Mouse (Mus musculus) heart, adult 2 months (tissue): Measurements from ENCODE around the gene Olfr1443. TPM values are rescaled to one million over a fixed set of nuclear protein-coding genes. Genes with fewer than 3 reads are reported as not detected.
A peak's percentile ranks its signal among the peaks of the same experiment; 100 is the strongest.

ENCODE experiments used
- DNase-seq, 2 experiments: peaks; one replicate each; pipeline ENCODE4 v3.0.0; 2021
- H3K27ac ChIP-seq: fragments of 200-600 bp; 2 replicates; pipeline ENCODE4 v1.8.1; 2022
- H3K27me3 ChIP-seq: fragments of 200-500 bp; 2 replicates; pipeline ENCODE4 v1.6.1; 2012; ENCODE audit warnings: mild to moderate bottlenecking, low read length, inconsistent platforms, mixed read lengths; ENCODE audit not compliant: control insufficient read depth, insufficient read depth
- H3K36me3 ChIP-seq: fragments of 200-500 bp; 2 replicates; pipeline ENCODE4 v1.6.1; 2012; ENCODE audit warnings: low read length, inconsistent platforms; ENCODE audit not compliant: control insufficient read depth, insufficient read depth
- H3K4me1 ChIP-seq: fragments of 200-500 bp; 2 replicates; pipeline ENCODE4 v1.6.1; 2011; ENCODE audit warnings: low read length; ENCODE audit not compliant: control insufficient read depth, insufficient read depth
- H3K4me3 ChIP-seq: fragments of 200-600 bp; 2 replicates; pipeline ENCODE4 v1.8.1; 2022
- H3K79me2 ChIP-seq: fragments of 200-500 bp; replicated peaks from 2 replicates; pipeline ENCODE4 v1.6.1; 2012; ENCODE audit warnings: mild to moderate bottlenecking, inconsistent platforms, low read length, moderate library complexity, mixed read lengths; ENCODE audit not compliant: control insufficient read depth, insufficient read depth
- H3K9ac ChIP-seq: fragments of 200-500 bp; 2 replicates; pipeline ENCODE4 v1.6.1; 2012; ENCODE audit warnings: low read depth, mild to moderate bottlenecking, control low read depth, inconsistent platforms, low read length, mixed read lengths
- CTCF ChIP-seq: fragments of 200-600 bp; IDR thresholded peaks from 2 replicates; pipeline ENCODE4 v1.8.1; 2022; ENCODE audit warnings: antibody characterized with exemption, mild to moderate bottlenecking, moderate library complexity
- EP300 ChIP-seq: fragments of 200-500 bp; IDR thresholded peaks from 2 replicates; pipeline ENCODE4 v1.6.1; 2011; ENCODE audit warnings: low read depth, low read length, control low read depth; ENCODE audit not compliant: insufficient read depth
- POLR2A ChIP-seq: fragments of 200-500 bp; IDR thresholded peaks from 2 replicates; pipeline ENCODE4 v1.6.1; 2011; ENCODE audit warnings: mild to moderate bottlenecking, low read depth, low read length, control low read depth; ENCODE audit not compliant: insufficient read depth
- WGBS: fragments of 180-500 bp; shearing (Covaris S2); methylation state at CpG from one replicate; pipeline ENCODE4 v1.1.7; 2018; 5-methylcytosine and 5-hydroxymethylcytosine counted together
- intact Hi-C: fragments of 180-260 bp; cut with DNase I; formaldehyde crosslinking; loops from one replicate; pipeline ENCODE4 v1.15.1; 2025
- polyA plus RNA-seq: library from polyadenylated mRNA; depleted of rRNA; stranded (reverse); fragments of >200 nt; gene quantifications from 2 replicates; pipeline ENCODE4 v1.2.3, GENCODE M21; 2012; rRNA removed
- total RNA-seq, 2 experiments: library from RNA; stranded (reverse); gene quantifications; 2 replicates each; pipeline ENCODE4 v1.2.3; 2021

The Olfr1443 gene
- total and polyA plus RNA-seq, 3 experiments: not detected

DNA sequence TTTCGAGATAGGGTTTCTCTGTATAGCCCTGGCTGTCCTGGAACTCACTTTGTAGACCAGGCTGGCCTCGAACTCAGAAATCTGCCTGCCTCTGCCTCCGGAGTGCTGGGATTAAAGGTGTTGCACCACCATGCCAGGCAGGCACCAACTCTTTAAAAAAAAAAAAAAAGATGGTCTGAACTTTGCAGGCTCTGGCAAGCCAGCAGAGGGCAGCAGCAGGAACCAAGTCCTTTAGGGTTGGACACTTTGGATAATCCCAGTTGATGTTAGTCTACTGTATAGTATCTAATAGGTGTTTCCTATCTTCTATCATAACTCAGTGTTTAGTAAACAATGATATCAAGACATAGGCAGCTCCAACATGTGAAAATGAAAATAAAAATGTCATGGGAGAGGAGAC, 44.4 kb downstream of the Olfr1443 start:
- Histone ChIP-seq H3K9ac (no peak overlapping the region), H3K79me2 (no peaks in the 10 kb centered on the region), H3K4me3 (no peak overlapping the region), H3K27me3 (no peaks in the 10 kb centered on the region), H3K27ac (no peak overlapping the region), H3K4me1 (no peaks in the 10 kb centered on the region), H3K36me3 (no peaks in the 10 kb centered on the region)
- DNase-seq: peak; percentile 33 to 63
- TF ChIP-seq CTCF: peak; percentile 70
- no peak for TF ChIP-seq POLR2A
- WGBS: 53% methylated on average over 2 of the region's 3 CpGs
- intact Hi-C loops: loop anchor here (2.0 kb wide), 1 partner anchor 74 kb away; the partner anchor contains the start of genes Lpxn and Zfp91

- no peak for DNase-seq
- H3K27me3 ChIP-seq: no peaks in the 10 kb centered on the region
- H3K4me1 ChIP-seq: no peaks in the 10 kb centered on the region
- H3K4me3 ChIP-seq: no peak overlapping the region
- H3K79me2 ChIP-seq: no peaks in the 10 kb centered on the region
- WGBS: 64% methylated on average over 1 of the region's 1 CpGs
- H3K27ac ChIP-seq: no peak overlapping the region
- TF ChIP-seq POLR2A: no peak
- no peak for TF ChIP-seq EP300
- no peak for TF ChIP-seq CTCF
- no peak overlapping the region for H3K9ac ChIP-seq
- intact Hi-C loops: no loop called here
- no peaks in the 10 kb centered on the region for H3K36me3 ChIP-seq
These were observed 47.9 kb downstream of the Olfr1443 start for GRCm38 (mm10) chr19:12725851-12726250.

- no peaks in the 10 kb centered on the region for H3K79me2 ChIP-seq
- WGBS: 70% methylated on average over 1 of the region's 1 CpGs
- no peak overlapping the region for H3K27ac ChIP-seq
- DNase-seq: no peak
- H3K9ac ChIP-seq: no peak overlapping the region
- H3K4me1 ChIP-seq: no peaks in the 10 kb centered on the region; the same call in 1 of the 2 replicates
- no peak overlapping the region for H3K4me3 ChIP-seq
- H3K36me3 ChIP-seq: no peaks in the 10 kb centered on the region
- no peaks in the 10 kb centered on the region for H3K27me3 ChIP-seq
- intact Hi-C loops: no loop called here
- no peak for TF ChIP-seq POLR2A
- no peak for TF ChIP-seq EP300
- TF ChIP-seq CTCF: no peak
These were observed 53.1 kb downstream of the Olfr1443 start for GRCm38 (mm10) chr19:12731036-12731435.

DNA sequence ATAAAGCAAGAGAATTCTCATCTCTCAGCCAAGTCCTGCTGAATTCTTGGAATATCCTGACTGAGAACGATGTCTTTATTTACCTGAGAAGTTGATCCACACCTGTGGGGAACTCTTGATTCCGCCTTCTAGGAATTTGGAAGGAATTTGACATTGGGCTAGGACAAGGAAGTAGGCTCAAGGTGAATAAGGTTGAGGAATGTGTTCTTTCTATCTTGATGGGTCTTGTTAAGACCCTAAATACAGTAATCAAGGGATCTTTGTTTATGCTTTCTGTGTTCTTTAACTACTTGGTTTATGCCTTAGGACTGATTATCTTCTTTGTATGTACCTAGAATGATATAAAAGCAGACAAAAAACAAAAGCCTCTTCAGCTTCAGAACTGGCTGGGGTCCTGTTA, 54.0 kb downstream of the Olfr1443 start:
- TF ChIP-seq EP300 (no peak), POLR2A (no peak), CTCF (no peak)
- Histone ChIP-seq H3K27me3 (no peaks in the 10 kb centered on the region), H3K36me3 (no peaks in the 10 kb centered on the region), H3K27ac (no peak overlapping the region), H3K79me2 (no peaks in the 10 kb centered on the region), H3K9ac (no peak overlapping the region), H3K4me3 (no peak overlapping the region), H3K4me1 (no peaks in the 10 kb centered on the region; the same call in 1 of the 2 replicates)
- 81% methylated on average over 2 of the region's 2 CpGs for WGBS
- intact Hi-C loops: no loop called here
- DNase-seq: no peak

Other genes starting within 250 kb of the Olfr1443 start
- 1 to 10 TPM; 7.4 to 8.0 TPM for gene Mpeg1, start 217.3 kb upstream of the Olfr1443 start, total RNA-seq
- 3.5 and 4.3 TPM in 2 replicates for gene Mpeg1, start 217.3 kb upstream of the Olfr1443 start, polyA plus RNA-seq
- gene Dtx4, start 176.7 kb upstream of the Olfr1443 start, total RNA-seq: 1 to 10 TPM; 5.7 to 6.2 TPM
- gene Dtx4, start 176.7 kb upstream of the Olfr1443 start, polyA plus RNA-seq: 3.7 and 5.0 TPM in 2 replicates
- 1 to 10 TPM; 4.4 to 4.7 TPM for gene Fam111a, start 132.4 kb upstream of the Olfr1443 start, total RNA-seq
- gene Fam111a, start 132.4 kb upstream of the Olfr1443 start, polyA plus RNA-seq: 1.5 and 2.7 TPM in 2 replicates
- not detected for gene Gm4952, start 78.1 kb upstream of the Olfr1443 start, total RNA-seq
- not detected in 2 replicates for gene Gm4952, start 78.1 kb upstream of the Olfr1443 start, polyA plus RNA-seq
- not detected for gene Glyat, start 44.8 kb upstream of the Olfr1443 start, total RNA-seq
- 0.20 TPM in 1 of 2 replicates, not detected in the other for gene Glyat, start 44.8 kb upstream of the Olfr1443 start, polyA plus RNA-seq
- not detected for gene Olfr1442, start 7.7 kb upstream of the Olfr1443 start, total RNA-seq
- not detected in 2 replicates for gene Olfr1442, start 7.7 kb upstream of the Olfr1443 start, polyA plus RNA-seq
- not detected for gene Keg1, start 17.7 kb downstream of the Olfr1443 start, total RNA-seq
- 0.10 TPM in 1 of 2 replicates, not detected in the other for gene Keg1, start 17.7 kb downstream of the Olfr1443 start, polyA plus RNA-seq
- gene Cntf, start 87.5 kb downstream of the Olfr1443 start, total RNA-seq: 1 to 10 TPM in 1 of 2 experiments, under 1 TPM in 1; 0.84 to 1.5 TPM
- gene Cntf, start 87.5 kb downstream of the Olfr1443 start, polyA plus RNA-seq: 3.1 and 5.8 TPM in 2 replicates
- 10 to 100 TPM; 71.9 to 84.5 TPM for gene Zfp91, start 118.0 kb downstream of the Olfr1443 start, total RNA-seq
- 17.4 and 36.6 TPM in 2 replicates for gene Zfp91, start 118.0 kb downstream of the Olfr1443 start, polyA plus RNA-seq
- gene Lpxn, start 118.1 kb downstream of the Olfr1443 start, total RNA-seq: under 1 TPM; 0.91 to 0.97 TPM
- gene Lpxn, start 118.1 kb downstream of the Olfr1443 start, polyA plus RNA-seq: 1.1 and 1.3 TPM in 2 replicates
- not detected for gene Gm5244, start 168.6 kb downstream of the Olfr1443 start, total RNA-seq
- 0.35 TPM in 1 of 2 replicates, not detected in the other for gene Gm5244, start 168.6 kb downstream of the Olfr1443 start, polyA plus RNA-seq
- not detected for gene Olfr1444, start 179.2 kb downstream of the Olfr1443 start, total RNA-seq
- gene Olfr1444, start 179.2 kb downstream of the Olfr1443 start, polyA plus RNA-seq: not detected in 2 replicates
- gene Olfr1445, start 205.7 kb downstream of the Olfr1443 start, total RNA-seq: not detected
- gene Olfr1445, start 205.7 kb downstream of the Olfr1443 start, polyA plus RNA-seq: not detected in 2 replicates
- not detected for gene Olfr1446, start 215.4 kb downstream of the Olfr1443 start, total RNA-seq
- not detected in 2 replicates for gene Olfr1446, start 215.4 kb downstream of the Olfr1443 start, polyA plus RNA-seq
- not detected for gene Olfr1447, start 225.6 kb downstream of the Olfr1443 start, total RNA-seq
- gene Olfr1447, start 225.6 kb downstream of the Olfr1443 start, polyA plus RNA-seq: not detected in 2 replicates
- not detected for gene Olfr1448, start 246.3 kb downstream of the Olfr1443 start, total RNA-seq
- not detected in 2 replicates for gene Olfr1448, start 246.3 kb downstream of the Olfr1443 start, polyA plus RNA-seq